Mouse (Mus musculus): ENCODE data around the gene Heatr1.
A peak's percentile ranks its signal among the peaks of the same experiment; 100 is the strongest.

The Heatr1 gene

DNA sequence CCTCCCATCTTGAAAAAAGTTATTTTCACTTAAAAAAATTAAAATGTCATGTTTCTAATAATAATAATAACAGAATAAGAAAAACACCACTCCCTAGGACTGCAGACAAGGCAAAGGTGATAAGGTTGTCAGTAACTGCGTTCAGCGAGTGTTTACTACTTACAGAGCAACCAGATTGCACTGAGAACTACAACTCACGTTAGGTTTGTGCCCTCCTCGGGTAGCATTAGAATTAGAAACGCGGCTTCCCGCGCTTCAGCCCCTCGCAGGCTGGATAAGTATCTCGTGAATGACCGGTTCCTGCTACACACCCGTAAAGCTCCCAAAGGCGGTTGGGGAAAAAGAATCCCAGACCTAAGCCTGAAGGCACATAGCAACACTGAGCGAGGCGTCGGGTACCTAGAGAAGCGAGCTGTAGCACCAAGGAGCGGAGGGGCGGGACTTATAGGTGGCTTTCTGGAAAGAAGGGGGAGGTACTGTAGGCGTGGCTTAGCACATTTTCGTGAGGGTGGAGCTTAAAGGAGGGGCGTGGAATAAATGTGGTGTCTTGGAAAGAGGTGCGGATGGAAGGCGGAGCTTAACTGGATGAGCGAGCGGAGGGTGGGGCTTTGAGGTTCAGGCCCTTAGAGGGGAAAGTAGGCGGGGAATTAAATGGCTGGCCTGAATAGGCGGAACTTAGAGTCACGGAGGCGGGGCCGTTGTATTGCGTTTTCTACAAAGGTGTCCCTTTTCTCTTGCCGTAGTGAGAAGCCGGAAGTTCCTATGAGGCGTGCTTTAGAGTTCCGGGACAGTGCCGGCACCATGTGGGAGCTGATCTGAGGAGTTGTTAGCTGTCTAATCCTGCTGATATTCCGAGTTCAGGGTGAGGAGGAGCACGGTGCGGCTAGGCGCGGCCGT, at the start of gene Heatr1:
Gene Heatr1 (plus strand): TSS at position 419 of the 897 bp plus-strand sequence.
- peak; percentile 78 for DNase-seq

DNA sequence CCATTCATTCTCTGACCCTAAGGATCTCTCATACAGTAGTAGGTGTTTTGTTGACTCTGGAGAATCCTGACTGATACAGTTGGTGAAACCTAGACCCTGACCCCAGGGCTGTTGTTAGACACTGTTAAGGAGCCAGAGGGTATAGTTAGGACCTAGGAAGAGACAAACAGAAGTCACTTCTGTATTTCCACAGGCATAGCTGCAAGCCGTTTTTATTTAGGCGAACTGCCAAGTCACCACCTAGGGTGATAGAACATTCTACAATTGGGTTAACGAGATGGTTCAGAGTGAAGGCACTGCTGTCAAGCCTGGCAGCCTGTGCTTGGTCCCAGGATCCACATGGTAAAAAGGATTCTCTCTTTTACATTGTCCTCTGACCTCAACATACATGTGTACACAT, 48.0 kb upstream of the Heatr1 start:
- no peak for DNase-seq

DNA sequence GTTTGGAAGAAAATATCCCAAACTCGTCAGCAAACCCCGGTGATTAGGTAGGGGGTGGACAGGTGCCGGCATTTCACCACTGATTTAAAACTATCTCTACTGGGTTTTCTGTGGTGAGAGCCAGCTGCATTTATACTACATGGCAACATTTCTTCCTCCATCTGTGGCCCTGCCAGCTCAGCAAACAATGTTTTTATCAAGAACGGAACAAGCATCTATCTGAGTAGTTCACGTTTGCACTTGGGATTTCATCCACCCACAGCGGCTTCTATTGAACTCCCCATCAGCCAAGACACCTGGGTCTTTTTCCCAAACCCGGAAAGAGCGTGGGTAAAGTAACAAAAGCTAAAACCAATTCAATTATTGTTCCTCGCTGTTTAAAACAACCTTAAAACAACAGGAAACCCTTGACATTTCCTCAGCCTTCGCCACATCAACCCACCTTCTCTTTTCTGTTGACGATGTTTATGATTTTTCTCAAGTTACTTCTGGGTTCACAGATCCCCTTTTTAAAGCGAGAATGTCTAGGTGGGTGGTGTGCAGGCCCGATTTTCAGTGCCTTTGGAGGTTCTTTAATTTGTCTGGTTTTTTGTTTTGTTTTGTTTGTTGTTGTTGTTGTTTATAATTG, 45.5 kb upstream of the Heatr1 start:
- DNase-seq: no peak

DNA sequence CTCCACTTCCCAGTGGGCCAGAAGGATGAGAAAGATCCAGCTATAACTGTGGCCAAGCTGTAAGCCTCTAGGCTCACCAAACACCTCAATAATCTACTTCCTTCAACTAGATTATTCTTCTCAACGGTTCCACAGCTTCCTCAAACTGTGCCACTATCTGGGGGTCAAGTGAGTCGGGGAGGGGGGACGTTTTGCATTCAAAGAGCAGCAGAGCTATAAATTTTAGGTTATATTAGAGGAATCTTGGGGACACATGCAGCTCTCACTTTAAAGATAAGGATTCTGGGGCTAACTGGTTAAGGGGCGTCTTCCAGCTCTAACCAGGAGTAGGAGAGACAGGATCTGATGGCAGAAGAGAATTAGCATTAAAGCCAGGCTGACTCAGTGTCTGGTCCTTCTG, 38.6 kb upstream of the Heatr1 start:
- no peak for DNase-seq

DNA sequence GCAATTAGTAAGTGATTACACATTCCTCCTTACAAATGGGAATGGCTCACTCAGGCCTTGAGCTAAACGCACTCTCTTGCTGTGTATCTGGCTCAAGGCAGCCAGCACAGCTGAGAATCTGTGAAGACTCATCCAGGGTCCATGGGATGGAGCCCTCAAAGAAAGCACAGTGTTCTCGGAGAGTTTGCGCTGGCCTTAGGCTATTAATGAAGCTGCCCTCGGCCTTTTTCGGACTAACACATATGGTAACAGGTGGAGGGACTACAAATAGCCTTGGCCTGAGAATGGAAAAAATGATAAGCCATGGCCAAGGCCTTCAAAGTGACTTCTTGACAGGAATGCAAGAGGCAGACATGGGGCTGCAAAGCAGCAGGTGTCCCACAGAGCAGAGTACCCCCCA, 37.3 kb upstream of the Heatr1 start:
- no peak for DNase-seq

DNA sequence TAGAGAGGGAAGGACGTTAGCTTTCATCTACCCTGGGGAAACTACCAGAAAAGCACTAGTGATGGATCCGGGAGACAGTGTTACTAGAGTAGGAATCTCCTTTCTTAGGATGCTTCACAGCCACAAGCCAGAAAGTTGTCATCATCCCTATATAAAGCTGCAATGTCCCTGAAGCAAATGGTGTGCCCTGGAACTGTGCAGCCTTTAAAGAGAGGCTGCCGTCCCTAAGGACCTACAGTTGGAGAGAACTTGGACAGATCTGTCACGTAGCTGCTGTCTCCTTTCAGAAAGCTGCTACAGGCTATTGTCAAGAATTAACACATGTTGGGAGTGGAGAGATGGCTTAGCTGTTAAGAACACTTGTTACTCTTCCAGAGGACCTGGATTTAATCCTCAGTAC, 33.3 kb upstream of the Heatr1 start:
- DNase-seq: no peak

- no peak for DNase-seq
Measured at GRCm38 (mm10) chr13:12369041-12369621, 25.7 kb upstream of the Heatr1 start.

GRCm38 (mm10) chr13:12369930-12370329, 24.9 kb upstream of the Heatr1 start:
- no peak for DNase-seq

- DNase-seq: no peak
Measured at GRCm38 (mm10) chr13:12372755-12373154, 22.1 kb upstream of the Heatr1 start.

DNA sequence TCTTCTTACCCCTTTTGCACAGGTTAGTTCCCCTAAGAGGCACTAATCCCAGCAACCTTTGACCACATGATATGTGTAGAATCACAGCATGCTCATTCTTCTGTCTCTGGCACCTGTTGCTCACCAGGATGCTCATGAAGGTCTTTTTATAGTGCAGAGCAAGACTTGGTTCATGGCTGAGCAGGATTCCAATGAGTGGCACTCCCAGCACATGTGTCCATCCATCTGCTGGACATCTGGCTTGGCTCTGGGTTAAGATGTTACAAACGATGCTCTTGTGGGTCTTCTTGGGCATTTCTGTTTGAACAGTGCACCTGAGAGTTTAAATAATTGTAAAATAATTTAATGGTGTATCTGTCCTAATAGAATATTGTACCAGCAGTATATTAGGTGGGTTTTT, 18.0 kb upstream of the Heatr1 start:
- no peak for DNase-seq

DNA sequence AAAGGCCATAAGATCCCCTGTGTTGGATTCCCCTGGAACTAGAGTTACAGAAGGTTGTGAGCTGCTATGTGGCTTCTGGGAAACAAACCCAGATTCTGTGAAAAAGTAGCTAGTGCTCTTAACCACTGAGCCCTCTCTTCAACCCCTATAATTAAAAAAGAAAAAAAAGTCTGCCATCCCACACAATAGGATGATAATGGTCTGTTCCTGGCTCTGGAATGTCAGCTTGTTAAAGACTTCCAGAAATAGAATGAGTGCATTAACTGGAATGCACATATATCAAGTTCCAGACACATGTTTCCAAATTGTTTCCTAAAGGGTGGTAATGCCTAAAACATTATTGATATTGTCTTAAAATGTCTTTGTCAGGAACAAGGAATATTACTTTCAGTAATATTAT, 10.0 kb upstream of the Heatr1 start:
- DNase-seq: no peak

DNA sequence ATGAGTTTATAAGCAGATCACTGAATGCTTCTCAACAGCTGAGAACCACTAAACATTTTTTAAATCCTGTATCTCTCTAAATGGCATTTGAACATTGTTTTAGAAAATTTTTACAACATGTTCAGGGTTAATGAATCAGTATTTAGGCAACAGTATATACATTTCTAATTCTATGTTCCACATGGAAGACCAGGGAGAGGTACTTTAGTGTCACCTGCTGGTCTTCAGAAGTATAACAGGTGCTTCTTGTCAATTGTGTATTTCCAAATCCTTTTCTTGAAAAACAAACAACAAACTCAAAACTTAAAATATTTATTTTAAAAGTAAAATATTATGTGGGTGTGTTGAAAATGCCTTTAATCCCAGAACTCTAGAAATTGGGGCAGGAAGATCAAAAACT, 8.5 kb upstream of the Heatr1 start:
- no peak for DNase-seq

GRCm38 (mm10) chr13:12395571-12395970, 744 bp downstream of the Heatr1 start:
- DNase-seq: peak; percentile 10

GRCm38 (mm10) chr13:12408343-12409066, 13.7 kb downstream of the Heatr1 start:
- DNase-seq: no peak

GRCm38 (mm10) chr13:12412016-12412415, 17.2 kb downstream of the Heatr1 start:
- DNase-seq: no peak

GRCm38 (mm10) chr13:12420596-12420995, 25.8 kb downstream of the Heatr1 start:
- no peak for DNase-seq

- no peak for DNase-seq
Measured at GRCm38 (mm10) chr13:12428556-12428955, 33.7 kb downstream of the Heatr1 start.

GRCm38 (mm10) chr13:12433843-12434242, 39.0 kb downstream of the Heatr1 start:
- no peak for DNase-seq

GRCm38 (mm10) chr13:12439586-12439985, 44.8 kb downstream of the Heatr1 start:
- DNase-seq: no peak

DNA sequence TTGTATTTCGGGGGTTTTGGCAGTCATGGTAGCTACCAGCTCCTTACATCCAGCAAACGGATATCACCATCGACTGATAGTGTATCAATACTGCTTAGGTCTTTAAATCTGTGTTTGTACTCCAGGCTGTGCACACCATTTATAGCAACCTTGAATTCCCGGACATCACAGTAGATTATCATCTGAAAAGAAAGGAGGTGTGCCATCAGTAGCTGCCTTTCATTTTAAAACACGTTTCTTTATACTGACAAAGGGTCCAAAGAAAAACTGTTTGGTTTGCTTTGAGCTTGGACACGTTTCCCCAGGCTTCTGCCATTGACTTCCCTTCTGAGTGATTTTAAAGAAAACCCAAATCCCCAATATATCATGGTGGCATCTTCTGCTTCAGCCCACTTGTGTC, 46.0 kb downstream of the Heatr1 start:
- DNase-seq: no peak

DNA sequence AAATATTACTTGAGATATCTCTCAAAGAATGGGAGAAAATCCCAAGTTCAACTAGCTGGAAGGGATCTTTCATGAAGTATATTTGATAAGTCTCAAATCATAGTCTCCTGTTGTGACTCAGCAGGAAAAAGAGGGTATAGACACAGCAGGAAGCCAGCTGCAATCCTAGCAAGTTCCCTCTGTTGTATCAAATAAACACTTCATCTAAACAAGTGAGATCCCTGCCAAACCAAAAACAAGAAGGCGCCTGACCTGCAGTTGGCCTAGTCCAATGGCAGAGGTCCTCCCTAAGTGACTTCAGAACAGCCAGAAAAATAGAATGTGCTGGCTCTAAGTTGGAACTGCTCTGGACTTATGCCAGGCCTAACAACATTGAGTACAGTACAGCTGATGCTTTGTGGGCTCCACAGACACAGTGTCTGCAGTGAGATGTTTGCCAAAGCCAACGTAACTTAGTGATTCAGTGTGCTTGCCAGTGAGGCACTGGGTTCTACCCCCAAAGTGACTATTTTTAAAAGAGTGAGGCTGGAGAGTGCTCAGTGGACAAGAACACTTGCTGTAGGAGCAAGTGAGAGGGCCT, 47.3 kb downstream of the Heatr1 start:
- no peak for DNase-seq

- DNase-seq: no peak
Measured at GRCm38 (mm10) chr13:12453150-12453549, 58.3 kb downstream of the Heatr1 start.

Data from right cerebral cortex, postnatal 14 days (tissue).